Mouse (Mus musculus) right cerebral cortex, adult 2 months (tissue): ENCODE measurements at regions not wholly inside any gene's neighbourhood (a gene's known extent, or its start where the extent isn't known, plus 50 kb on each side); places are given as distances from the start of the nearest gene placed in this dataset.

Experiments
- DNase-seq, 2 experiments: peaks; one replicate each; pipeline ENCODE4 v3.0.0; 2021 to 2022; ENCODE audit warnings: low spot score in 2 of 2

- no peak for DNase-seq
Measured at GRCm38 (mm10) chr5:90030737-90031136, 147.6 kb upstream of the Adamts3 start.

GRCm38 (mm10) chr5:90029751-90030150 lies 146.6 kb upstream of the Adamts3 start:
- DNase-seq = no peak

GRCm38 (mm10) chr5:90026835-90027753 lies 144.0 kb upstream of the Adamts3 start:
- peak; percentile 12 to 26 for DNase-seq

- DNase-seq = no peak
Measured at GRCm38 (mm10) chr5:90021447-90021846, 138.3 kb upstream of the Adamts3 start.

GRCm38 (mm10) chr5:90000758-90001157 lies 117.6 kb upstream of the Adamts3 start:
- no peak for DNase-seq

- no peak for DNase-seq
Measured at GRCm38 (mm10) chr5:89991568-89991967, 108.4 kb upstream of the Adamts3 start.

- DNase-seq = no peak
Measured at GRCm38 (mm10) chr5:89981627-89982026, 98.5 kb upstream of the Adamts3 start.

GRCm38 (mm10) chr5:89980204-89980603 lies 97.1 kb upstream of the Adamts3 start:
- peak; percentile 25 to 27 for DNase-seq

GRCm38 (mm10) chr5:89952611-89953010 lies 69.5 kb upstream of the Adamts3 start:
- DNase-seq = no peak

- DNase-seq = no peak
Measured at GRCm38 (mm10) chr5:89945660-89945925, 62.5 kb upstream of the Adamts3 start.

- DNase-seq = no peak
Measured at GRCm38 (mm10) chr5:89944855-89945659, 61.9 kb upstream of the Adamts3 start.

- no peak for DNase-seq
Measured at GRCm38 (mm10) chr5:89943276-89944127, 60.4 kb upstream of the Adamts3 start.

GRCm38 (mm10) chr5:89942244-89942643 lies 59.1 kb upstream of the Adamts3 start:
- DNase-seq = no peak

GRCm38 (mm10) chr5:89932999-89933398 lies 49.9 kb upstream of the Adamts3 start:
- no peak for DNase-seq
